Mouse (Mus musculus) thymus, adult 2 months (tissue): ENCODE measurements around the gene Mrpl34.

Source experiments
- CTCF ChIP-seq: fragments of 200-500 bp; IDR thresholded peaks from 2 replicates; pipeline ENCODE4 v1.5.1; 2012; ENCODE audit warnings: mild to moderate bottlenecking, control low read depth, low read length, moderate library complexity, borderline replicate concordance; ENCODE audit not compliant: control insufficient read depth, poor library complexity, insufficient read depth; ENCODE audit errors: extremely low read depth
- POLR2A ChIP-seq: fragments of 200-500 bp; IDR thresholded peaks from 2 replicates; pipeline ENCODE4 v1.6.1; 2012; ENCODE audit warnings: mild to moderate bottlenecking, low read length, control low read depth, moderate library complexity; ENCODE audit not compliant: control insufficient read depth, poor library complexity, insufficient read depth; ENCODE audit errors: extremely low read depth

DNA sequence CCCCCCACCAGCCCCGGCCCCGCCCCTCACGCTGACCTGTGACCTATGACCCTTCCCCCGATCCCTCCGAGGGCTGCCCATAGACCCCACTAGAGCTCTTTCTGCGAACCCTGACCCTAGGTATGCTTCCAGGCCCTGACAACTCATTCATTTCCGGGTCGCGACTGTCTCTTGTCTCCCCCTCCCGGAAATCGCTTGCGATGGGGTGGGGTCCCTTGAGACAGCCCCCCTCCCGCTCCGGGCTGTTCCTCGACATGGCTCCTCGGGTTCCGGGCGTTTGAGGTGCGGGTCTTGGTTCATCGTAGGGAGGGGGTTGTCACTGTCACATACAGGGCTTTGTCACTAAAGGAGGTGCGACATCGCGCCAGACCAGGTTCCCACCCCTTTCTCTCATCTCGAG is 4.7 kb downstream of the Mrpl34 start:
- TF ChIP-seq CTCF, result no peak
- no peak for TF ChIP-seq POLR2A
